Mouse (Mus musculus): Measurements from ENCODE around the gene Tbl3. TPM values are rescaled to one million over a fixed set of nuclear protein-coding genes. Genes with fewer than 3 reads are reported as not detected.
A peak's percentile ranks its signal among the peaks of the same experiment; 100 is the strongest.

Gene Tbl3
- 10 to 100 TPM; 29.5 to 55.4 (median 32.2) TPM for polyA plus RNA-seq (2017; shearing (Covaris generic))

DNA sequence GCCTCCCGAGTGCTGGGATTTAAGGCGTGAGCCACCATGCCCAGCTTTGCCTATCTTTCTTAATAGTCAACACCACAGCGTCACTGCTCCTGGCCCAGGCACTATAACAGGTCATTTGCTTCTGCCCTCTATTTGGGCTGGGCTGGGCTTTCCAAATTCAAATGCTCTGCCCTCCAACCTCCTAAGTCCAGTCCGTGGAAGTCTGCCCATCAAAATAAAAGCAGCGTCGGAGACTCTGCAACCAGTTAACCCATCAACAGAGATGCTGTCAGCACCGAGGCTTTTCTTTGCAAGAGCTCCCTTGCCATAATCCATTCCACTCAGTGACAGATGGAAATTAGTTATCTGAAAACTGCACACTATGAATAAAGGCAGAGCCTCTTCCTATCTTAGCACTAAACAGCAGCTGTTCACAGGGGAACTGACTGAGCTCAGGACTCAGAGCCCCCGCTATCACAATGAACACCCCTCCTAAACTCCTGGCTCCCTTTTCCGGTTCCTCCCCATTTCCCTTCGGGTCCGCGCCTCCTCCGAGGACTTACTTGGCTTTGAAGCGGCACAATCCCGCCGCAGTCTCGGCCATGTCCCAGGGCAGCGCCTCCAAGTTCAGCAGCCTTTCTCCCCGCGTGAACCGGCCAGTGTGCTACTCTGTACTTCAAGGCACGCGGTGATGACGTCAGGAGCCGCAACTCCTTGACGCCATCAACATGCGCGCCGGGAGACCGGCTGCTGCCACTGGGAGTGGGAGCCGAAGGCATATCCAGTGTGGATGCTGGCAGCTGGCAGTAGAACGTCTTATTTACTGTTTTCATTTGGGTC lies at the start of gene Tbl3:
Gene Tbl3 (minus strand): TSS at position 679 of the 819 bp plus-strand sequence.
- peak; percentile 81 for ATAC-seq

DNA sequence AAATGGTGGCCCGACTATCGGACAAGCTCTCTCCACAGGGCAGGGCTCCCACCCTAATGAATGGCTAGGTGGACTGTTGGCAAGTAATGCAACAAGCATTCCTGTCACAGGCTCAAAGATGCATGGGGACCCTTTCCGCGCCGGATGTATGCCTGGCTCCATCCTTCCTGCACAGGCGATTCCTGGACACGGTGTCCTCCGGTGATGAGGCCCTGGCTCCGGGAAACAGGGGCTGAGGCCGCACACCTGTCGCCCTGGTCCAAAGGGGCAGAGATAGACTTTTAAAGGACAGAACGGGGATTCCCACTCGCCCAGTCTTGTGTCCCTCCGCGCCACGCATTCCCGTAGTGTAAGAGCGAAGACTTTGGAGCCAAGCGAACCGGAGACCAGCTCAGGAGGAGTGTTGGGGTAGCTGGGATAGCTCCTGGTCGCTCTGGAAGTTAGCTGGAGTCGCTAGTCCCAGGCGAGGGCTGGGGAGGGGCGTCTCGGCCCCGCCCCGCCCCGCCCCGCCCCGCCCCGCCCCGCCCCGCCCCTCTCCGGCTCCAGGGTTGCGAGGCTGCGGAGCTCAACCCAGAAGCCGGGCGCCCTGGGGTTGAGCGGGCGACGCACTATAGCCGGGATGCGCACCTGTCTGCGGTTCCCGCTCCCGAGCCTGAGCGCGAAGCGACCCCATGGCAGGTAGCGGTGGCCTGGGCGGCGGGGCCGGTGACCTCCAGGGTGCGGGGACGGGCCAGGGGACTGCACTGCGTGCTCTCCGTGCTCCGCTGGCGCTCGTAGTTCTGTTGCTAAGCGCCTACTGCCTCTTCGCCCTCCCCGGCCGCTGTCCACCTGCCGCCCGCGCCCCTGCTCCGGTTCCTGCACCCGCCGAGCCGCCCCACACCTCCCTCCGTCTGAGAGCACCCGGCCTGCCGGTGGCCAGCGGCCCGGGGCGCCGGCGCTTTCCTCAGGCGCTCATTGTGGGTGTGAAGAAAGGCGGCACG lies 45.2 kb upstream of the Tbl3 start, which contains the start of gene Hs3st6:
Gene Hs3st6 (plus strand): TSS at position 574 of the 980 bp plus-strand sequence.
- ATAC-seq = no peak

DNA sequence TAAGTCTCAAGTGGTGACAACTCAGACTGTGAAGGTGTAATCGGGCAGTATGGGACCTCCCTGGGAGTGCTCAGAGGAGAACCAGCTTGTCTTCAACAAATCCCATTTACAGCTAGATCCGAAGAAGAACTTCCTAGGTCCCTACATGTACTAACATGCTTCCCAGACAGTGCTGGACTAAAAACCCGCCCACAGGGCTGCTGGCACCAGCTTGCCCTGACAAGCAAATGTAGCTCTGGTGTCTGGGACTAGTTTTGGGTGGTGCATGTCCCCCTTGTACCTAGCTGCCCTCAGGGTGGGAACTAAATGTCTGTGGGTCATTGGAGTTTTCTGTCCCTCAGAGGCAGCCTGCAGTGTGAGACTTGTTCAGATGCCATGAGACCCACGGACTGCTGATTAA lies 44.1 kb upstream of the Tbl3 start:
- no peak for ATAC-seq

GRCm38 (mm10) chr17:24746986-24747385 lies 39.5 kb upstream of the Tbl3 start:
- ATAC-seq = no peak

DNA sequence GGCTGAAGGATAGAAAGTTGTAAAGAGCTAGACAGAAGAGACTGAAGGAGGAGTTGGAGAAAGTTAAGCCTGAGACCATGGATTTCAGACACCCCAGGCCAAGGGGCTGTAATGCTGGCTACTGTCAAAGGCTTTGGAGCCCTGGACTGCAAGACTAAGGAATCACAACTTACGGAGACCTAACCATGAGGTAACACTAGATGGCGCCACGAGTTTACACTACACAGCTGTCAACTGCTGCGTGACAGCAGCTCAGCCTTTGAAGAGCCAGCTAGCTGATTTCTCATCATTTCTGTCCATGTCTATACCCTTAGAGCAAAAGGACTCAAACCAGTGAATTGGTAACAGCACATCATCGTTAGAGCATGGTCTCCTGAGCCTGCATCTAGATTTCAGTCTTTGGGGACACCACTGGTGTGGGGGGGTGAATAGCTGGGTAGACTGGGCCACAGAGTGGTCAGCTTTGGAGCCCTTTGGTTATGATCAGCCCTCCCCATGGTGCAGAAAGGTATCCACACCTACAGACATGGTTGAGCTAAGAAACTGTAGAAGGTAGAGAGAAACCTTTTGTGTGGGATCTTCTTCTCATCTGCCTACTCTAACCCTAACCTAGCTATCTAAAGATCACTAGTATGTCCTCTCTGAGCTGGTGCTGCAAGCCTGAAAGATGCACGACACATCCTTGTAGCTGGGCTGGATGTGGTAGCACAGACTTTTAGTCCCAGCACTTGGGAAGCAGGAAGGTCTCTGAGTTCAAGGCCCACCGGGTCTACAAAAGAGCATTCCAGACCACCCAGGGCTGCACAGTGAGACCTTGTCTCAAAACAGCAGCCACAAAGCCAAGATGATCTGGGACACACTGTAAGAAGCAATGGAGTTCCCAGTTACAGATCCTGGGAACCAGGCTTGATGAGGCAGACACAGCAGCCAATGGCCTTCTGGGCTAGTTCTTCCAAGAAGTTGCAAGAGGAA lies 38.4 kb upstream of the Tbl3 start:
- peak; percentile 80 for ATAC-seq

DNA sequence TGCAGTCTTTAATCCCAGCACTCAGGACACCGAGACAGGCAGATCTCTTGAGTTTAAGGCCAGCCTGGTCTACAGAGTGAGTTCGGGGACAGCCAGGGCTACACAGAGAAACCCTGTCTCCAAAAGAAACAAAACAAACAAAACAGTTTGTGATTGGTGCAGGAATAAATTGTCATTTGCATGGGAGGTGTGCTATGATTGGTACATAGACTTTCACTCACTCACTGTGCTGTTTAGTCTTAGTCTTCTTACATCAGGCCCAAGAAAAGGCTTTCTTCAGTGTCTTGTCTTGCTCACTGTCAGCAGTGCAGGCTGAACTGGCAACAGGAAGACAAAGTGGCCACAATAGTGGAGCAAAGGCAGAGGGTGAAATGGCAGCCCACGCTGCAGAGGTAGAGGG lies 36.9 kb upstream of the Tbl3 start:
- no peak for ATAC-seq

GRCm38 (mm10) chr17:24743896-24744295 lies 36.4 kb upstream of the Tbl3 start:
- no peak for ATAC-seq

GRCm38 (mm10) chr17:24742307-24742706 lies 34.8 kb upstream of the Tbl3 start:
- no peak for ATAC-seq

DNA sequence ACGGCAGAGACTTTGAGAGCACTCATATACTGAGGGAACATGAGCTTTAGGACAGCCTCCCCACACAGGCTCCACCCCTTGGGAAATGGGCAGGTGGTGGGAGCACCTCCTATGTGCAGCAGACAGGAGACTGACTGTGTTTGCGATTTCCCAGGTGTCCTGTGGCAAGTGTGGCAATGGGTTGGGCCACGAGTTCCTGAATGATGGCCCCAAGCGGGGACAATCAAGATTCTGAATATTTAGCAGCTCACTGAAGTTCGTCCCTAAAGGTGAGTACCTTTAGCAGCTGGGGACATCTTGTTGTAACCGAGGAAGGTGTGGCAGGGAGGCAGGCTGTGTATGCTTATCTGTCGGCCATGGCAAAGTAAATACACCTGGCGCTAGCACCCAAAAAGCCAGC lies 32.5 kb upstream of the Tbl3 start:
- no peak for ATAC-seq

- ATAC-seq = no peak
These were observed 30.8 kb upstream of the Tbl3 start for GRCm38 (mm10) chr17:24738238-24738637.

- ATAC-seq = no peak
These were observed 29.8 kb upstream of the Tbl3 start for GRCm38 (mm10) chr17:24737135-24737810.

DNA sequence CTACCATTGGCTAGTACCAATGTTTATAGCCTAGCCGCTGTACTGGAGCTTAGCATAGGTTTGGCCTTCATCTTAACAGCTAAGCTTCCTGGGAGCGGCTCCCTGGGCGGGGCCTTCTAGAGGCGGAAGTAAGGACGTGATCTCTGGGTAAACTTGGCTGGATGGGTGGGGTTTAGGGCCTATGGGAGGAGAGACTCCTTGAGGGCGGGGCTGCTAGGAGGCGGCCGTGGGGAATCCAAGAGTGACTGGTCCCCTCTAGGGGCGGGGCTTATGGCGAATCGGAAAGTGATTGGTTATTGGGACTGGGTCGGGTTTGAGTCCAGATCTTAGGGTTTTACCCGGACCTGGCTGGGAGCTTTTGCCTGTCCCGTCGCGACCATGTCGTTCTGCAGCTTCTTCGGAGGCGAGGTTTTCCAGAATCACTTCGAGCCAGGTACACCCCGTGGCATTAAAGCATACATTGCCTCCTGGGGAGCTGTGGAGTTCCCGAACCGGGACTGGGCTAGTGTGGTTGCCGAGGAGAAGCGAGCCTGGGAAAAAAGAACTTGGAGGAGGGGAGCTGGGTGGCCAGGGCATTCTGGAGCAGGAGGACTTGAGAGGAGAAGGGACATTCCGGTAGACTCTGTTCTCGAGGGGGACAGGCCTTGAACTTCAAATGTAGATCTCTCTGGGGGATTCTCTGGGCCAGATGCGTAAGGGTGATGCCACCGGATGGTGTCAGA lies 29.0 kb upstream of the Tbl3 start, which contains the start of gene Msrb1:
Gene Msrb1 (plus strand): TSS at position 313 of the 722 bp plus-strand sequence.
- ATAC-seq = peak; percentile 100

GRCm38 (mm10) chr17:24735446-24735845 lies 28.0 kb upstream of the Tbl3 start:
- no peak for ATAC-seq

DNA sequence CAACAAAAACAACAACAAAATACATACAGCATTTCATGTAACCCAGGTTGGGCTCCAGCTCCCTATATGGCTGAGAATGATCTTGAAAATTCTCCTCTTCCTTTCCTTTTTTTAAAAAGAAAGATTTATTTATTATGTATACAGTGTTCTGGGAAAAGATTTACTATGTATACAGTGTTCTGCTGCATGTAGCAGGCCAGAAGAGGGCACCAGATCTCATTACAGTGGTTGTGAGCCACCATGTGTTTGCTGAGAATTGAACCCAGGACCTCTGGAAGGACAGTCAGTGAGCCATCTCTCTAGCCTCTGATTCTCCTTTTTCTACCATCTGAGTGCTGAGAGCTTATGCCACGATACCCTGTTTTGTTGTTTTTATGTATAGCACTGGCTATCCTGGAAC lies 27.1 kb upstream of the Tbl3 start:
- ATAC-seq = no peak

GRCm38 (mm10) chr17:24733434-24734050 lies 26.1 kb upstream of the Tbl3 start:
- ATAC-seq = no peak

DNA sequence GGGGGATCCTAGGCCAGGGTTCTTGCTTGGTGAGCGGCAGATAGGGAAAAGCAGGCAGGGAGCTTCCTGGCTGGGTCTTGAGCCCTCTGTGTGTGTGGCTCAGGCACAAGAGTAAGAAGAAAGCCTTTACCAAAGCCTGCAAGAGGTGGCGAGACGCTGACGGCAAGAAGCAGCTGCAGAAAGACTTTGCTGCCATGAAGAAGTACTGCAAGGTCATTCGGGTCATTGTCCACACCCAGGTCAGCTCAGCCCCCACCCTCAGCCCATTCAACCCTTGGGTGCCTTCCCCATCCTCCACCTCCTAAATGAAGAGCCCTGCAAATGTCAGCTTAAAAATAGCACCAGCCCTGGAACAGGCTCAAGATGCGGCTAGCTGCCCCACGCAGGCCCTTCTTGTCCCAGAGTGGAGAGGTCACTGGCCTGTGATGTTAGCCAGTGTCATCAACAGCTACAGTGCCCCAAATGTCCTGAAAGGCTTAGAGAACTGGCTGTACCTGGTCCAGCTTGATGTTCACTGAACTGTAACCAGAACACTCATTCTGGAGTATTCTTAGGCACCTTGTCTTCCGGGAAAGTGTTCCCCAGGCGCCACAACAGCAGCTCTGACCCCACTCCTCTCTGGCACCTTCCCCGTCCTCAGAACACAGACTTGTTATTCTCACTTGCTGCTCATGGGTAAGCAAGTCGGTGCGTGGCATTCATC lies 24.9 kb upstream of the Tbl3 start:
- ATAC-seq = no peak

DNA sequence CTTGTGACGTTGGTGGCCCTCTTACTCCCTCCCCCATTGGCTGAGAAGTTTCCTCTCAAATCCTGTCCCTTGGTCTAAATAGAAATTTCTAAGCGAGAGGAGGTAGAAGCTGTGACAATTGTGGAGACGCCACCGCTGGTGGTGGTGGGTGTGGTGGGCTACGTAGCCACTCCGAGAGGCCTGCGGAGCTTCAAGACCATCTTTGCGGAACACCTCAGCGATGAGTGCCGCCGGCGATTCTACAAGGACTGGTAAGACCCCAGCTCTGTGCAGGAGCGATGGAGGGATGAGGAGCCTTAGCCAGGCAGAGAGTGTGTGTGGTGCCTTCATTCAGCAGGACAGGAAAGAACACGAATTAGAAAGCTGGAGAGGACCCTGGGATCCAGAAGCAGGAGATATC lies 23.3 kb upstream of the Tbl3 start:
- no peak for ATAC-seq

GRCm38 (mm10) chr17:24729067-24729466 lies 21.6 kb upstream of the Tbl3 start:
- no peak for ATAC-seq

DNA sequence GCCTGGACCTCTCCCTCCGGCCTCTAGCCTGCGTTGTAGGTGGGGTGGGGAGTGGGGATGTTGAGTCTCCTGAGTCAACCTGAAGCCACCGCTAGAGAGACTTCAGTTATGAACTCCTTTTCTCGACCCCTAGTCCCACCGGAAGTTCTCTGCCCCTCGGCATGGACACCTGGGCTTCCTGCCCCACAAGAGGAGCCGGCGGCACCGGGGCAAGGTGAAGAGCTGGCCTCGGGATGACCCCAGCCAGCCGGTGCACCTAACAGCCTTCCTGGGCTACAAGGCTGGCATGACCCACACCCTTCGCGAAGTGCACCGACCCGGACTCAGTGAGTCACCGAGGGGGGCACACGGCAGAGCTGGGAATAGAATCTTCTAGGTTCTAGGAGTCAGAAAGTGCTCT lies 20.7 kb upstream of the Tbl3 start:
- no peak for ATAC-seq

DNA sequence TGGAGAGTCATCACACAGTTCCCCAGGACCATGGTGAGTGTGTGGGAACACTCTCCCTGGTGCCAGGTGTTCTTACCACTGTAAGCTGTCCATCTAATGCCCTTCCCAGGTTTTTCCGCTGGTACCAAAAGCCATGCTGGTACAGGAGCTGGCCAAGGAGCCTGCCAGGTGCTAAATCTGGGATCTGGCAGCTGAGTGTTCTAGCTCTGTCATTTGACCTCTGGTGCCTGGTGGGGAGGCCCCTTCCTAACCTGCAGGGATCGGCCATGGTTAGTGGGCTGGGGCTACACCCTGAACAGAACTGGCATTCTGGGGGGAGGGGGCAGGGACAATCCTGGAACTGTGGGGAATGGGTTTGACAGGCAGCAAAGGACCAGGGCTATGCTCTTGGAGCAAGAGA lies 20.2 kb upstream of the Tbl3 start, which contains the start of gene Rpl3l:
Gene Rpl3l (plus strand): TSS at position 203 of the 400 bp plus-strand sequence.
- no peak for ATAC-seq
